In genomic region chr4:132756974-132757373, GRCm38 (mm10) we compare ENCODE assay signal across 8 mouse cellular contexts. TPM values are rescaled to one million over a fixed set of nuclear protein-coding genes. Genes with fewer than 3 reads are reported as not detected.
A peak's percentile ranks its signal among the peaks of the same experiment; 100 is the strongest.
DNase-seq lines count a peak whose midpoint lies in the region; ATAC-seq and TF ChIP-seq lines count a peak whose summit lies in the region.

Smpdl3b (minus strand) TSS chr4:132757252.

- H3K27me3 ChIP-seq in forebrain, embryonic 13.5 days, result peaks cover 22% of the 10 kb centered on the region
- H3K27me3 ChIP-seq in heart, embryonic 16.5 days (ENCODE audit: control insufficient read depth, insufficient read depth, low read length), result no peaks in the 10 kb centered on the region; the same call in 1 of the 2 replicates
- H3K27me3 ChIP-seq in liver, embryonic 14.5 days (ENCODE audit: control insufficient read depth, insufficient read depth, low read length), result peaks cover 26% of the 10 kb centered on the region

- no peak for TF ChIP-seq POLR2A in bone marrow, adult 2 months (IDR thresholded peaks at IDR 0.05; ENCODE audit: borderline replicate concordance, control insufficient read depth, low read depth, low read length)

- peak within 1 kb of the TSS; percentile 80 for H3K4me2 ChIP-seq in forebrain, embryonic 13.5 days
- peak within 1 kb of the TSS; percentile 98 for H3K4me2 ChIP-seq in heart, embryonic 16.5 days (ENCODE audit: low read depth, low read length)
- peak within 1 kb of the TSS; percentile 48 for H3K4me2 ChIP-seq in liver, embryonic 14.5 days (ENCODE audit: low read depth)

- H3K36me3 ChIP-seq in forebrain, embryonic 13.5 days (ENCODE audit: poor library complexity, severe bottlenecking), result no peaks in the 10 kb centered on the region
- no peaks in the 10 kb centered on the region for H3K36me3 ChIP-seq in heart, embryonic 16.5 days (ENCODE audit: control insufficient read depth, insufficient read depth)
- H3K36me3 ChIP-seq in liver, embryonic 14.5 days (replicated peaks; ENCODE audit: control insufficient read depth, insufficient read depth, low read depth), result no peaks in the 10 kb centered on the region

- TF ChIP-seq EP300 in liver, embryonic 14.5 days (IDR thresholded peaks at IDR 0.05; ENCODE audit: low read depth), result no peak

- no peak within 1 kb of the TSS for H3K27ac ChIP-seq in bone marrow, adult 2 months (ENCODE audit: control insufficient read depth, insufficient read depth, low read depth, low read length, poor library complexity)
- H3K27ac ChIP-seq in forebrain, embryonic 13.5 days, result no peak within 1 kb of the TSS
- H3K27ac ChIP-seq in heart, embryonic 16.5 days (ENCODE audit: low read length), result no peak within 1 kb of the TSS
- no peak within 1 kb of the TSS for H3K27ac ChIP-seq in liver, embryonic 14.5 days

- no peaks in the 10 kb centered on the region for H3K9me3 ChIP-seq in forebrain, embryonic 13.5 days (replicated peaks)
- H3K9me3 ChIP-seq in heart, embryonic 16.5 days (replicated peaks; ENCODE audit: control insufficient read depth, low read length), result no peaks in the 10 kb centered on the region
- no peaks in the 10 kb centered on the region for H3K9me3 ChIP-seq in liver, embryonic 14.5 days (ENCODE audit: control insufficient read depth, low read length)

- no peak for TF ChIP-seq CTCF in bone marrow, adult 2 months (IDR thresholded peaks at IDR 0.05; ENCODE audit: control insufficient read depth, insufficient read depth, low read length)
- TF ChIP-seq CTCF in liver, embryonic 14.5 days (IDR thresholded peaks at IDR 0.05; ENCODE audit: low read depth), result peak; percentile 54

- under 1% methylated on average over 22 of the region's 22 CpGs for WGBS in bone marrow, adult 2 months
- under 1% methylated on average over 22 of the region's 22 CpGs for WGBS in forebrain, embryonic 13.5 days
- under 1% methylated on average over 22 of the region's 22 CpGs for WGBS in heart, embryonic 16.5 days
- WGBS in liver, embryonic 14.5 days (ENCODE audit: insufficient replicate concordance), result 1% methylated on average over 22 of the region's 22 CpGs

- H3K9ac ChIP-seq in forebrain, embryonic 13.5 days, result peak within 1 kb of the TSS; percentile 66
- peak within 1 kb of the TSS; percentile 70 for H3K9ac ChIP-seq in heart, embryonic 16.5 days (ENCODE audit: low read length)
- H3K9ac ChIP-seq in liver, embryonic 14.5 days (replicated peaks), result no peak within 1 kb of the TSS

- peak; percentile 73 for DNase-seq in CD4-positive, CD25-positive, alpha-beta regulatory T cell, adult 2 months (ENCODE audit: low read depth, low spot score)
- DNase-seq in kidney, postnatal 14 days, result peak; percentile 83
- DNase-seq in liver, embryonic 14.5 days (ENCODE audit: low read depth in 3 of 3, low spot score in 3 of 3), result no peak
- DNase-seq in neural tube, embryonic 10.5 days (ENCODE audit: extremely low spot score, low spot score), result peak; percentile 79
- DNase-seq in thymus, postnatal 36 days, result peak; percentile 16 to 22

- ATAC-seq in forebrain, embryonic 13.5 days, result peak; percentile 80
- peak; percentile 85 for ATAC-seq in heart, embryonic 16.5 days (replicated peaks; ENCODE audit: extremely low read depth, insufficient read depth, low FRiP score)
- no peak for ATAC-seq in liver, embryonic 14.5 days (ENCODE audit: insufficient read depth)

- H3K4me1 ChIP-seq in bone marrow, adult 2 months (ENCODE audit: control insufficient read depth, insufficient read depth, low read length), result no peaks in the 10 kb centered on the region; the same call in 1 of the 2 replicates
- peaks cover 13% of the 10 kb centered on the region for H3K4me1 ChIP-seq in forebrain, embryonic 13.5 days
- peaks cover 7% of the 10 kb centered on the region for H3K4me1 ChIP-seq in heart, embryonic 16.5 days (ENCODE audit: control insufficient read depth, insufficient read depth, low read length)
- peaks cover 0 to 2% of the 10 kb centered on the region in 2 experiments; a peak in 1 of 4 replicates for H3K4me1 ChIP-seq in liver, embryonic 14.5 days (replicated peaks; ENCODE audit: control insufficient read depth in 2 of 2, insufficient read depth in 2 of 2, low read length in 1 of 2)

- peak within 1 kb of the TSS; percentile 57 for H3K4me3 ChIP-seq in bone marrow, adult 2 months (replicated peaks; ENCODE audit: control insufficient read depth, low read depth, low read length)
- peak within 1 kb of the TSS; percentile 41 for H3K4me3 ChIP-seq in forebrain, embryonic 13.5 days
- peak within 1 kb of the TSS; percentile 64 for H3K4me3 ChIP-seq in heart, embryonic 16.5 days (ENCODE audit: low read length)
- peak within 1 kb of the TSS; percentile 16 to 28 for H3K4me3 ChIP-seq in liver, embryonic 14.5 days (ENCODE audit: insufficient read depth in 1 of 2, low read depth in 2 of 2, low read length in 2 of 2)

RNA-seq across cellular contexts. Expression of gene Smpdl3b, which starts in this region (rescaled TPM):
- polyA plus RNA-seq in bone marrow, adult 2 months (2011; ENCODE audit: insufficient read depth, insufficient read length, low replicate concordance, missing spikeins), result 1.7 TPM in 1 of 2 replicates, not detected in the other
- polyA plus RNA-seq in forebrain, embryonic 13.5 days (2015; fragmentation: Nextera tagmentation; extraction: Ambion mirVana), result 1.7 and 2.7 TPM in 2 replicates
- 3.9 and 5.1 TPM in 2 replicates for polyA plus RNA-seq in heart, embryonic 16.5 days (2015; fragmentation: Nextera tagmentation; extraction: Ambion mirVana)
- polyA plus RNA-seq in liver, embryonic 14.5 days (2012; rRNA removed), result 0.92 and 1.1 TPM in 2 replicates
- 1.2 and 1.3 TPM in 2 replicates for polyA plus RNA-seq in liver, embryonic 14.5 days (2014; fragmentation: Nextera tagmentation; extraction: Ambion mirVana)

Comparison
In these comparisons a context has a peak if more than half of its experiments do, and no peak if none do; other contexts are left out.
1. DNase-seq: peak in CD4-positive, CD25-positive, alpha-beta regulatory T cell, adult 2 months (single experiment), kidney, postnatal 14 days (single experiment), neural tube, embryonic 10.5 days (single experiment) and thymus, postnatal 36 days (2 of 2); none in liver, embryonic 14.5 days (0 of 3).
2. H3K4me2 ChIP-seq: peak in every context shown above with its lines; median percentile 98 in heart, embryonic 16.5 days; 80 in forebrain, embryonic 13.5 days; 48 in liver, embryonic 14.5 days.
3. Peak in every context shown above with its lines, with median percentiles within 50 percentile points of each other: H3K4me3 ChIP-seq.